Mouse (Mus musculus): Measurements from ENCODE around the gene Tead4. TPM values are rescaled to one million over a fixed set of nuclear protein-coding genes. Genes with fewer than 3 reads are reported as not detected.
A peak's percentile ranks its signal among the peaks of the same experiment; 100 is the strongest.
"Not testable (repeated sequence)": the region's sequence is repeated elsewhere in the genome, so short reads cannot be mapped to it uniquely, and the experiment has no call there.

The Tead4 gene
- polyA plus RNA-seq, 1 experiment from 2014 or later: 1.7 TPM

DNA sequence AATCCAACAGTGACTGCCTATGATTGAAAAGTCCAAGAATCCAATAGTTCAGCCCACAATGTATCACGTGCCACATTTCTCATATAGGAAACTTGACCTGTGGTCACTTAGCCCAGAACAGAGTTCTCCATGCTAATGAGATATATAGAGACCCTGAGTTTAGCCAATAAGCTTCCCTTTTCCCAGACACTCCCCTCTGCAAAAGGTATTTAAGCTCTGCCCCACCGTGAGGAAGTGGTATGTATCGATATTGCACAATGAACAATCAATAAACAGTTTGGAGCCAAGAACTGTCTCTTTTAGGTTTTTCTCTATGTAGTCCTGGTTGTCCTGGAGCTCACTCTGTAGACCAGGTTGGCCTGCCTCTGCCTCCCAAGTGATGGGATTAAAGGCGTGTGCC is 4.2 kb upstream of the Tead4 start:
- H3K4me1 ChIP-seq: peaks cover 15% of the 10 kb centered on the region
- DNase-seq (ENCODE audit: low spot score): no peak
- no peaks in the 10 kb centered on the region for H3K36me3 ChIP-seq
- H3K27me3 ChIP-seq (ENCODE audit: low read depth, poor library complexity, severe bottlenecking): peaks cover 35% of the 10 kb centered on the region
- no peak overlapping the region for H3K4me3 ChIP-seq
- H3K9me3 ChIP-seq (replicated peaks): peaks cover 5% of the 10 kb centered on the region; the same call in 1 of the 2 replicates
- H3K27ac ChIP-seq (replicated peaks): no peak overlapping the region
- 86% methylated on average over 4 of the region's 4 CpGs for WGBS

DNA sequence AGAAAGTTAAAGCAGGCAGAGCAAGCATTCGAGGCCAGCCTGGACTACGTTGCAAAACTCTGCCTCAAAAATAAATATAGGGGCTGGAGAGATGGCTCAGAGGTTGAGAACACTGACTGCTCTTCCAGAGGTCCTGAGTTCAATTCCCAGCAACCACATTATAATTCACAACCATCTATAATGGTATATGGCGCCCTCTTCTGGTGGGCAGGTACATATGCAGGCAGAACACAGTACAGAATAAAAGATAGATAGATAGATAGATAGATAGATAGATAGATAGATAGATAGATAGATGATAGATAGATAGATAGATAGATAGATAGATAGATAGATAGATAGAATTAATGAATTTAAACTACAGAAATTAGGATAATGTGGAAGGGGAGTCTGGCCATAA is 2.0 kb upstream of the Tead4 start:
- H3K27me3 ChIP-seq (ENCODE audit: low read depth, poor library complexity, severe bottlenecking): peaks cover 57% of the 10 kb centered on the region
- not testable (repeated sequence) for H3K36me3 ChIP-seq; H3K4me3 ChIP-seq; H3K9me3 ChIP-seq (replicated peaks); DNase-seq (ENCODE audit: low spot score); H3K27ac ChIP-seq (replicated peaks)
- 78% methylated on average over 3 of the region's 3 CpGs for WGBS
- H3K4me1 ChIP-seq: peaks cover 21% of the 10 kb centered on the region

DNA sequence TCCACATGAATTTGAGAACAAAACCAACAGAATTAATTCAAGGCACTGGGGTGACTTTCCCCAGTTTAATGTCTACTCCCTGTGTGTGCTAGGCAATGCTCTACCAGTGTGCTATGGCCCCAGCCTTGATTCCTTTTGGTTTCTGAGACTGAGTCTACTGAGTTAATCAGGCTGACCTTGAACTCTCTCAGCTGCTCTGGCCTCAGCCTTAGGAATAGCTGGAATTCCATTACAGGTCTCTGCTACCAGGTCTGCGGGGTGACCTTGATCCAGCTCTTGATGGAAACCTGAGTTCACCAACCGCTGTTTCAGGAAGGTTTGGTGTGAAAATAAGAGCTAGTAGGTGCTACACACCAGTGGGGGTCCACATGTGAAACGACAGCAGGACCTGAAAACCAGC is 1.3 kb upstream of the Tead4 start:
- Histone ChIP-seq H3K4me3 (no peak overlapping the region), H3K36me3 (no peaks in the 10 kb centered on the region), H3K27me3 (ENCODE audit: low read depth, poor library complexity, severe bottlenecking) (peaks cover 64% of the 10 kb centered on the region), H3K4me1 (peaks cover 24% of the 10 kb centered on the region), H3K27ac (replicated peaks) (no peak overlapping the region), H3K9me3 (replicated peaks) (peaks cover 5% of the 10 kb centered on the region; the same call in 1 of the 2 replicates)
- DNase-seq (ENCODE audit: low spot score): no peak
- WGBS: 85% methylated on average over 3 of the region's 3 CpGs

DNA sequence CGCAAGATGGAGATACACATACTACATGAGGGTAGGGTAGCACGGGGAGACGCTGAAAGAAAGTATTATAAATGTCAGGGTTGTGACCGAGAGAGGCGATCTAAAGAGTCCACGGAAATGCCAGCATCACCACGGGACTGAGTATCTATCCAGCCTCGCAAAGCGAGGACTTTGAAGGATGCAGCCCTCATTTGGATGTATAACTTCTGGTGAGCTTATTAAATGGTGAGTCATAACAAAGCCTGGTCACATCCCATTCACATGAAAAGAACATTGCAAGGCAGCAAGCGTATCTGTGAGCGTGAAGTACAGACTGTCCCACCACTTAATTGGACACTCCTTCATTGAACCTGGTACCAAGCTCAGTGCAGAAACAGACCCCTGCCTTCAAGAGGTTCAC is 835 bp upstream of the Tead4 start:
- H3K4me3 ChIP-seq: peak overlapping the region; percentile 77; the same call in 1 of the 2 replicates
- H3K9me3 ChIP-seq (replicated peaks): peaks cover 5% of the 10 kb centered on the region; the same call in 1 of the 2 replicates
- DNase-seq (ENCODE audit: low spot score): no peak
- no peaks in the 10 kb centered on the region for H3K36me3 ChIP-seq
- H3K27ac ChIP-seq (replicated peaks): no peak overlapping the region
- H3K4me1 ChIP-seq: peaks cover 27% of the 10 kb centered on the region
- peaks cover 69% of the 10 kb centered on the region for H3K27me3 ChIP-seq (ENCODE audit: low read depth, poor library complexity, severe bottlenecking)
- 52% methylated on average over 11 of the region's 11 CpGs for WGBS

DNA sequence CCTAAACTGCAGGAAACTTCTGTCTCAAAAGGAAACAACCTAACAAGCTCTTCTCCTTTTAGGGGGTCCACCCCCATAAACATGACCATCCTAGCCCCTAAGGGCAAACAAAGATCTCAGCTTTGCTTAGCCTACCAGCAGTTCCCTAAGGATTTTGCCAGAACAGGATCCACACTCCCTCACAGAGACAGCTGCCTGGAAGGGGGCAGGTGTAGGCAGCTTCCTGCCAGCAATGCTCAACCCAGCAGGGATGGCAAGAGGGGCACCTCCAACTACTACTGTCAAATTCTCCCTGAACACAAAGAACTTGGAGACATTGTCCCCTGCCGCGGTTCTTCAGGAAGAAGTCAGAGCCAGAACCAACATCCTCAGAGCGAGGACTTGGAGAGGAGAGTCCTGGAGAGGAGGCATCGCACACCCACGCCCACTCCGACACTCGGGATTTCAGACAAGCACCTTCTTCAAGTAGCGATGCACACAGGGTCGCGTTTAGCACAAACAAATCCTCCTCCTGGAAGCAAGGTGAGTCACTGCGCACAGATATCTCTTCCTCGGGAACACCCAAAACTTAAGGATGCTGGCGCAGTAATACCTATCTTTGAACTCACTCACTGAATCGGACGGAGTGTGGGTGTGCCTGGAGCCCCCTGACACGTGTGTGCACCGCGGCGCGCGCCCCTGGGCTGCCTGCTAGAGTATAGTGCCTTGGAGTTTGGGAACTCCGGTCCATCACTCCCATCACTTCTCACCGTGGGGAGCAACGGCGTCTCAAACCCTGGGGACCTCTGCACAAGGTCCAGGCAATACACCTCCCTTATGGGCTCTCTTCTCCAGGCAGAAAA is 1.1 kb downstream of the Tead4 start:
- Histone ChIP-seq H3K4me1 (peaks cover 33% of the 10 kb centered on the region), H3K36me3 (no peaks in the 10 kb centered on the region), H3K27me3 (ENCODE audit: low read depth, poor library complexity, severe bottlenecking) (peaks cover 73% of the 10 kb centered on the region), H3K27ac (replicated peaks) (peak overlapping the region; percentile 77), H3K4me3 (peak overlapping the region; percentile 77), H3K9me3 (replicated peaks) (peaks cover 5% of the 10 kb centered on the region; the same call in 1 of the 2 replicates)
- WGBS: 1% methylated on average over 25 of the region's 25 CpGs
- DNase-seq (ENCODE audit: low spot score): no peak

DNA sequence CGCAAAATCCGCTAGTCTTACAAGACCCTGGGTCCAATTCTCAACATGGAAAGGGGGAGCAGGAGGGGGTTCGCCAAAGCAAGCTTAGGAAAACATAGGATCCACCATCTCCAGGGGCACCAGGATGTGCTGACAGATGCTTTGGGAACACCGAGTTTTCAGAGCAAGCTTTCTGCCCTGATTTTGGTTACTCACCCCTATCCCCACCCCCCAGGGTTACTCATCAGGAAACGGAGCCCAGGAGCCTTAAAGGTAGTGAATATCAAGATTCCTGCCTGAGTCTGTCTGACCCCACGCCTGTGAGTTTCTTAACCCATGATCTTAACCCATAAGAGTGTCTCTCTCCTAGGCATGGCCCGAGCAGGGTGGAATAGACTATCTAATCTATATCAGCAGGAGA is 2.4 kb downstream of the Tead4 start:
- peaks cover 5% of the 10 kb centered on the region; the same call in 1 of the 2 replicates for H3K9me3 ChIP-seq (replicated peaks)
- no peak overlapping the region for H3K4me3 ChIP-seq
- H3K36me3 ChIP-seq: no peaks in the 10 kb centered on the region
- H3K4me1 ChIP-seq: peaks cover 33% of the 10 kb centered on the region
- no peak overlapping the region for H3K27ac ChIP-seq (replicated peaks)
- 43% methylated on average over 7 of the region's 7 CpGs for WGBS
- DNase-seq (ENCODE audit: low spot score): no peak
- H3K27me3 ChIP-seq (ENCODE audit: low read depth, poor library complexity, severe bottlenecking): peaks cover 70% of the 10 kb centered on the region

DNA sequence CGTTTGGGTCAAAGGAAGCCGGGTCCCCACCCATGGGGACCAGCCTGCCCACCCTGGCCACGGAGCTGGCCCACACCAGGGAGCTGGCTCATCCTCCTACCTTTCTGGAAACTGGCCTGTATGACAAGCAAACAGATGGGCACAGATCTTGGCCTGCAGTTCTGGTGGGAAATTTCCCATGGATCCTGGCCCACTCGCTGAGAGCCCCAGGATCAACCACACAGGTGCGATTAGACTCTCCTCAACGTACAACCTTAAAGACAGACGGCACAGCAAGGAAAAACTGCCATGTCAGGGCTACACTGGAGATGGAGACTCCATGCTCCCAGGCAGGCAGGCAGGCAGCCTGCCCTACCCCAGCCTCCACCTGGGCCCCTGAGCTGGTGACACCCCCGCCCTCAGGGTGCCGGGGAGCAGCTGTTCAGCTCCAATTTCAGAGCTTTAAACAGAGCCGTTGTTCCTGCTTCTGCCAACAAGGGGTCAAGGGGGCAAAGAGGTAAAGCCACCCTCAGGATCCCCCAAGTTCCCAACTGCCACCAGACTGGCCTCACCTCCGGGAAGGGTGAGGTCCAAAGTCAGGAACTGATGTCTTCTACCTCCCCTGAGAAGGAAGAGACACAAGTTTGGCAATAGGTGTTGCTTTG is 3.8 kb downstream of the Tead4 start:
- Histone ChIP-seq H3K27ac (replicated peaks) (0 out of 2 replicates have a peak overlapping the region, but pooled peaks have one; percentile 43), H3K4me1 (peaks cover 33% of the 10 kb centered on the region), H3K27me3 (ENCODE audit: low read depth, poor library complexity, severe bottlenecking) (peaks cover 58% of the 10 kb centered on the region), H3K36me3 (no peaks in the 10 kb centered on the region), H3K4me3 (no peak overlapping the region), H3K9me3 (replicated peaks) (no peaks in the 10 kb centered on the region)
- no peak for DNase-seq (ENCODE audit: low spot score)
- 45% methylated on average over 11 of the region's 11 CpGs for WGBS

DNA sequence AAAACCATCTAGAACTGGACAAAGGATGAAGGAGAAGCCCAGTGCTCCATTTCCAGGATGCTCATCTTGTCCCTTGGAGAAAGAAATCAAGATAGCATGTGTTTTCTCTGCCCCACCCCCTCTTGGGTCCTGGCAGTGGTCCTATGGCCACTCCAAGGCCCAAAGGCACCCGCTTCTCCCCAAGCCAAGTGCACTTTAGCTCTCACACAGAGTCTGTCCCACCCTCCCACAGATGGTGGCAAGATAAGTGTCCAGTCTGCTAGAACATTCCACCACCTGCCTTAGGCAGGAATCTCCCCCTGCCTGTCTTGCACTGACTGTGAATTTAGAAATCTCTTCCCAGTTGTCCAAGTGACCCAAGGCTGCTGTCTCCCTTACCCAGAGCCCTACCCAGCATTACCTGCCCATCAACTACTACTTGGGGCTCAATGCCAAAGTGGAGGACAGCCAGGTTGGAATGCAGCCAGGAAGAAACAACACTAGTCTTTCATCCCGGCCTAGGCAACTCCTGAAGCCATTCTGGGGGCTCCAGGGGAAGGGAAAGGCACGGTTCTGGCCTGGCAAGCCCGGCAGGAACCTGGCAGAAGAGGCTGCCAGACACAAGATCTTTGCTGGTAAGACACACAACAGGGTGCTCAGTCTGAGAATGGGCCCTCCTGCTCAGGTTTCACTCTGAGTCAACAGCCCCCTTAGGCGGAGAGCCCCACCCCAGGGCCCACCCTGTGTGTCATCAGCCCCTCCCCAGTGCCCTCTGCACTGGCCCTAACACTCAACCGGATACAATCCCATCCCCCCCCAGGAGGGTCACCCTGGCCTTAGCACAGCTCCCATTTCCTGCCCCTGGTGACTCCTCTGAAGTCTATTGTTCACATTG is 4.5 kb downstream of the Tead4 start:
- H3K4me1 ChIP-seq: peaks cover 31% of the 10 kb centered on the region
- no peaks in the 10 kb centered on the region for H3K9me3 ChIP-seq (replicated peaks)
- H3K27ac ChIP-seq (replicated peaks): 0 out of 2 replicates have a peak overlapping the region, but pooled peaks have one; percentile 43
- WGBS: 46% methylated on average over 6 of the region's 6 CpGs
- DNase-seq (ENCODE audit: low spot score): no peak
- H3K4me3 ChIP-seq: no peak overlapping the region
- no peaks in the 10 kb centered on the region for H3K36me3 ChIP-seq
- peaks cover 51% of the 10 kb centered on the region for H3K27me3 ChIP-seq (ENCODE audit: low read depth, poor library complexity, severe bottlenecking)

DNA sequence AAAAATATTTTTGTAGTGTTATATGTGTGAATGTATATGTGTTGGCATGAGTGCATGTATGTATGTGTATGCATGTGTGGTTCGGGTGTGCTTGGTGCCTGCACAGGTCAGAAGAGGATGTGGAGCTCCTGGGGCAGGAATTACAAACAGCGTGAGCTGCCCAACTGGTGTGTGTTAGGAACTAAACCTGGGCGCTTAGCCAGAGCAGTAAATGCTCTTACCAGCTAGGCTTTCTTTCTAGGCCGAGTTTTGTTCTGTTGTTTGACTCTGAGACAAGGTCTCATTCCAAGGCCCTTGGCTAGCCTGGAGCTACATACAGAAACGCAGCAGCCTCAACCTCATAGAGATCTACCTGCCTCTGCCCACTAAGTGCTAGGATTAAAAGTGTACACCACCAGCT is 9.3 kb downstream of the Tead4 start:
- no peak for DNase-seq (ENCODE audit: low spot score)
- H3K27me3 ChIP-seq (ENCODE audit: low read depth, poor library complexity, severe bottlenecking): peaks cover 6% of the 10 kb centered on the region; the same call in 1 of the 2 replicates
- H3K4me3 ChIP-seq: no peak overlapping the region
- no peaks in the 10 kb centered on the region for H3K9me3 ChIP-seq (replicated peaks)
- H3K27ac ChIP-seq (replicated peaks): no peak overlapping the region
- H3K36me3 ChIP-seq: no peaks in the 10 kb centered on the region
- 90% methylated on average over 5 of the region's 5 CpGs for WGBS
- peaks cover 7% of the 10 kb centered on the region for H3K4me1 ChIP-seq

DNA sequence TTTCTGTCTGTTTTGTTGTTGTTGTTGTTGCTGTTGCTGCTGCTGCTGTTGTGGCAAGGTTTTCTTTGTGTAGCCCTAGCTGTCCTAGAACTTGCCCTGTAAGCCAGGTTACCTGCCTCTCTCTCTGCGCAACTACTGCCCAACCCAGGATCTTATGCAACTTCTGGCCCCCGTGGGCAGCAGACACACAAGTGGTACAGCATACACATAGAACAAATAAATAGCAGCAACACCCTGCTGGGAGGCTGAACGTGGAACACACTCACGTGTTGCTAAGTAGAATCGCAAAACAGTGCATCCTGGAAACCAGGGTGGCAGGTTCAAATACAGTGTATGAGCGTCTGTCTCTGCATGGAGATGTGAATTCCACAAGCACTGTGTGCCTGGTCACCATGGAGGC is 11.9 kb downstream of the Tead4 start:
- Histone ChIP-seq H3K27ac (replicated peaks) (no peak overlapping the region), H3K36me3 (no peaks in the 10 kb centered on the region), H3K4me1 (peaks cover 18% of the 10 kb centered on the region), H3K4me3 (no peak overlapping the region), H3K27me3 (ENCODE audit: low read depth, poor library complexity, severe bottlenecking) (peaks cover 8% of the 10 kb centered on the region; the same call in 1 of the 2 replicates), H3K9me3 (replicated peaks) (no peaks in the 10 kb centered on the region)
- 90% methylated on average over 6 of the region's 6 CpGs for WGBS
- no peak for DNase-seq (ENCODE audit: low spot score)

DNA sequence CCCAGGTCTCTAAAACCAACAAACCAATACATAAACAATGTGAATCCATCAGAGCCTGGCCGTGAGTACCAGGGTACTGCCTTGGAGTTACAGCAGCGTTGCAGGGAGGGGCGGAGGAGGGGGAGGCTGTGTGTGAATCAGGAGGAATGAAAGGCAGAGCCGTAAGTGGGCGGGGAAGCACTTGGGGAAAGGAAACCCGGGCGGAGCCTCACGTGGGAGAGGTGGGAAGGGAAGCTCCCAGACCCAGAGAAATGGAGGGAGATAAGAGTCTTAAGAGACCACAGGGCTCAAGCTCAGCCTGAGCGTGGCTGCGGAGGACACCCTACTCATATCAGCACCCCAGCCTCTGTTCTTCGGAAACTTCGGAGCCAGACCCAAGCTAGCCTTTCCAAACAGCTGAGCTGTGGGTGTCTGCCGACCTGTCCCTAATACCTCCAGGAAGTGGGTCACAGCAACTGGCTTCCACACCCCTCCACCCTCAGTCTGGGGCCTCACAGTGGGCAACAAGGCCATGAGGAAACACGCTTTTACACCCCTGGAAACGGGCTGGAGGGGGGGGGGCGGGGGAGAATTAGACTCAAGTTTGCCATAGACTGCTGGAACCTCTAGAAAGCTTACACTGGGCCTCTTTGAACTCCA is 14.7 kb downstream of the Tead4 start:
- H3K27ac ChIP-seq (replicated peaks): peak overlapping the region; percentile 35; the same call in 1 of the 2 replicates
- H3K9me3 ChIP-seq (replicated peaks): no peaks in the 10 kb centered on the region
- H3K27me3 ChIP-seq (ENCODE audit: low read depth, poor library complexity, severe bottlenecking): peaks cover 8% of the 10 kb centered on the region; the same call in 1 of the 2 replicates
- H3K4me3 ChIP-seq: peak overlapping the region; percentile 38
- peaks cover 36% of the 10 kb centered on the region for H3K4me1 ChIP-seq
- 13% methylated on average over 16 of the region's 16 CpGs for WGBS
- H3K36me3 ChIP-seq: no peaks in the 10 kb centered on the region
- DNase-seq (ENCODE audit: low spot score): peak; percentile 52

DNA sequence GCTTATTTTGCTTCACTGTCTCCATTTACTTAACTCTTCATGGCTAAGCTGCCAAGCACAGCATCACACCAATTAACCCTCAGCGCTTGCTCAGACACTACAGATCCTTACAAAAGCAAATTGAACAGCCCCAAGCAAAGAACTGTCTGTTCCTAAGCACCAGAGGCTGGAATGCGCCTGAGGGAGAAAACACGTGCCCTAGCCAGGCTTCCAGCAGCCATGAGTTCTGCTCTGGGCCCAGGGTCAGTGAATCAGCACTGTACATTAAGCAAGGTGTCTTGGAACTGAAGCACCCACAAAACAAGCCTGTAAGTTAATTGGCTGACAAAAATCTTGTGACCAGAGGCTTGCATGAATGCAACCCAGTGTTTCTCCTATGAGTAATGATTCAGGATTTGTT is 18.5 kb downstream of the Tead4 start:
- DNase-seq (ENCODE audit: low spot score): peak; percentile 45
- 9% methylated on average over 3 of the region's 3 CpGs for WGBS
- no peaks in the 10 kb centered on the region for H3K36me3 ChIP-seq
- no peak overlapping the region; the same call in 1 of the 2 replicates for H3K27ac ChIP-seq (replicated peaks)
- H3K27me3 ChIP-seq (ENCODE audit: low read depth, poor library complexity, severe bottlenecking): peaks cover 8% of the 10 kb centered on the region; the same call in 1 of the 2 replicates
- H3K9me3 ChIP-seq (replicated peaks): no peaks in the 10 kb centered on the region
- H3K4me1 ChIP-seq: peaks cover 41% of the 10 kb centered on the region
- no peak overlapping the region for H3K4me3 ChIP-seq
